Mouse (Mus musculus): ENCODE results near the gene Mpp4.

Gene Mpp4

DNA sequence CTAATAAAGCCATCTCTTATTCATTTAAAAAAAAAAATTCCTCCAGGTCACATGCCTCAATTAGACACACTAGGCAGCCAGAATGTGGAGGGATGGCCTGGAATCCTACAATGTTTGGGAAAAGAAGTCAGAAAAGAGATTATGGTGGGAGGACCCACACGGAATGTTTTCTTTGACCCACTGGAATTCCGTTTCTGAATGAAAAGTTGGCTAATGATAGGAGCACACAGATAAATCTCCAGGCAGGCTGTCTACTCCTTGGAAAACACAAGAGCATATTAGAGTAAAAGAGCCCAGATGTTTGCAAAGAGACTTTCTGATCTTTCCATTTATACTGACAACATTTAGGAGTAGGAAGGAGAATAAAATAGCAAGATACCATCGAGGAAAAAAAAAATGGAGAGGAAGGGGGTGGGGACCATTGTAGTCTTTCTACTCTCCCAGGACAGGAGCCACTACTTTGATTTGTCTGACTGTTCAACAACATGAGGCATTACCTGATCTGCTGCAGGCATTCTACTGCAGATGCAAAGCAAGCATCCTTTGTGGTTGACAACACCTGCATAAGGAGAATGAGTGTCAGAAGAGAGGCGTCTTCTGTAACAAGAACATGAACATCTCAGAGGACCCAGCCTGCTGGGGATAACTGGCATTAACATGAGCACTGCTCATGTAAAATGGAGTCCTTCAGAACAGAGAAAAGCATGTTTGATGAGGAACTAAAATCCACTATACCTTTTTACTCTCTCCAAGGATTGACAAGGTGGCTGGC is 4.7 kb upstream of the Mpp4 start:
- DNase-seq (ENCODE audit: low spot score in 2 of 2): no peak

DNA sequence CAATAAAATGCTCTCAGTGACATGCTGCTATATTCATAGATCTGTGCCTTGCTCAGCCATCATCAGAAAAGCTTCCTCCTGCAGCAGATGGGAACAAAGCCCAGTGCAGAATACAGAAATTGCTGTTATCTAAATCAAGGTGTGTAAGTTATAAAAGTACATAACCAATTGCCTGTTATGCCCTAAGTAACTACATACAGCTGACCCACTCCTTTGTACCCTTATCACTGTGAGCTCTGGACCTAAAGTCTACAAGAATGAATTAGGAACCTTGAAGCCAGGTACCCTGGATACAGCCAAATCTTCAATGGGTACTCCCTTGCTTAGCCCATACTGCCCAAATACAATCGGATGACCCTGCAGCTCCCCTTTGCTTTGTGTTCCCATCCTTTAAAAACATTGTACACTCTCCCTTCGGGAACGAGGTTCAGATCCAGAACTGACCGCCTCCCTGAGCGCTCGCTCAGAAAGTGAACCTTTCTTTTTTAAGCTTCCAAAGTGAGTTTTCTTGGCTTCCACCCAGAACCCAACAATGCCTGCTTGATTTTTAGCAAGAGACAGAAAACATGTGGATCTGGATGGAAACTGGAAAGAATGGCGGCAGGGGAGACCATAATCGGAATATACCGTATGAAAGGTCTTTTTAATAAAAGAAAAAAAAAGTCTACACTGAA is 3.2 kb upstream of the Mpp4 start:
- DNase-seq (ENCODE audit: low spot score in 2 of 2): no peak

DNA sequence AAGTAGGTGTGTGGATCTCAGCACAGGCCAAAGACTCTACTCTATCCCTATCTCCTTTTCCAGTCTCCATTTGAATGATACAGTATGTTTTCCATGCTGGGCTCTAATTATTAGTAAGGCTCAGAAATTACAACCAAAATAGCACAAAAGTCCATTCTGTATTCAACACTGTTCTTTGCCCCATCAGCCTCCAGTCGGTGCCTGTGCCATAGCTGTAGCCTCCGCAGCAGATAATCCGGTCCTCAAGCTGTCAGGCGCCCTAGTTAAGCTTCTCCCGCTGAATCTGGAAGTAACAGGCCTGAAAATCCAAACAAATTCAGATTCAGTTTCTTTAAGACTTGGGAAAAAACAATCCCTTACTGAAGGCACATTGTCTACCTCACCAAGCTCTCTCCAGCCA is 729 bp upstream of the Mpp4 start:
- DNase-seq (ENCODE audit: low spot score in 2 of 2): no peak

DNA sequence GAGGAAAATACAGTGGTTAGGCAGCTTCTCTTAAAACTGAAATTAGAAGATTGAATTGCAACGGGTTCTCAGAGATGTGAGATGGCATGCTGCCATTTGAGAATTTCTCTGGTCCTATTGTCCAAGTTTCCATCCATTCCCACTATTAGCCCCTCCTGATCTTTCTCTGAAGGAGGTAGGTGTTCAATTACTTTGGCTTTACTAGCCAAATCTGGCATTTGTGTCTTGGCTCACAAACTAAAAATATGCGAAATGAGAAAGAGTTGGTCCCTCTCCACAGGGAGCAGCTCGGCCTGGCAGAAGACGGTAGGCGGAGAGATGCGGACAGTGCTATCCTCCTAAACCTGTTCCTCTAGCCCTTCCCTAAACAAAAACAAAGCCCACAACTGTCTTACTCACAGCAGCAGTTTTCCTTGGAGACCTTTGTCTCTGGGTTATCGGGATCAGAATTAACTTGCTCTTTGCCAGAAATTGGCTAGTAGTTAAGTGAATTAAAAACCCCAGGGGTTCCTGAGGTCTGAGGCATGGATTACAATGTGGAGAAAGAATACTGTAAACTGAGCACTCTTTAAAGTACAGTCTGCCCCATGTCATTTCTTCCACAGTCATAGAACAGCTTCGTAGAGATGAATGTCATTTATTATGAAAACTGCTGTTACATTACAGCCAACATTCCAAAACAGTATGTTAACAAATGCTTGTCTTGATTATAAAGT is 722 bp downstream of the Mpp4 start:
- no peak for DNase-seq (ENCODE audit: low spot score in 2 of 2)

DNA sequence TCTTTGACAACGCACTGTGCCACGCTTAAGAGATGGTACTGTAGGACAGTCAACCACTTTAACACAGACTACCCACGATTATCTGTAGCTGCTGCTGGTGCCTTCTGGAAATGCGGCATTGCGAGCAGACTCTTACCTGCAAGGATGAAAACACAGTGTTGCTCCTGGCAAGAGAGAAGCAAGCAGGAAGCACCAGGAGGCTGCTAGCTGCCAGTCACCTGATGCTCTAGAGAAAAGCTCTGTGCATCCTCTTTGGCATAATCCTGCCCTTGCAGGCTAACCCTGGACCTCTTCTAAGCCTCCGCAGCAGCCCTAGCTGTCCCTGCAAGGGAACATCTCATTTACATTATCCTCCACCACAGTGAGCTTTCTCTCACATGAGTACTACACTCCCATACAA is 1.8 kb downstream of the Mpp4 start:
- no peak for DNase-seq (ENCODE audit: low spot score in 2 of 2)

DNA sequence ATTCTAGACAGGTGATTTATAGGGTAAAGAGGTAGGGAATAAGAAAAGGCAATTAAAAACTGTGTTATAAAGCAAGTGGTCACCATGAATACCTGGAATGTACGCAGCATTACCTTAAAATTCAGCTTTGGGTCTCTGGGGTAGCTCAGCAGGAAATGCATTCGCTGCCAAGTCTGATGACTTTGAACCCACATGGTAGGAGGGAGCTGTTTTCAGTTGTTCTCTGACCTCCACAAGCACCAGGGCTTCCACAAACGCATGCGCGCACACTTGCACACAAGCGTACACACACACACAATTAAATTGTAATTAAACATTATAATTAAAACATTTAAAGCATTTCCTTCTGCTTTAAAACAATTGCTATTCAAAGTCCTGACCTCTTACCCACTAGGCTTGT is 2.3 kb downstream of the Mpp4 start:
- DNase-seq (ENCODE audit: low spot score in 2 of 2): no peak

DNA sequence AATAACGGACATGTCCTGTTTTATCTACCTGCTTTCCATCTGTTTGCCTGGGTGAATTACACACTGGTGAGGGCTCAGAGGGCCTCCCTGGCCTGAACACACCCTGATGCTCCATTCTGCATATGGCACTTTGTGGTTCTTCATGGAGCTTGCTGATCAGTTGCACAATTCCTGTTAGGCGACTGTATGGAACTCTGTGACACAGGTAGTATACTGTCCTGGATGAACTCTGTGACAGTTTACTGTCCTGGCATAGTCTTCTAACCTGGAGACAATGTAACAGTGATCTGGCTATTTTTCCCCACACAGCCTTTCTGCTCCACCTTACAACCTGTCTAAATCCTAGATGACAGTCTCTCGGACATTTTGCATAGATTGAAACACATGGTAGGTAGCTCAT is 4.1 kb downstream of the Mpp4 start:
- no peak for DNase-seq (ENCODE audit: low spot score in 2 of 2)

DNA sequence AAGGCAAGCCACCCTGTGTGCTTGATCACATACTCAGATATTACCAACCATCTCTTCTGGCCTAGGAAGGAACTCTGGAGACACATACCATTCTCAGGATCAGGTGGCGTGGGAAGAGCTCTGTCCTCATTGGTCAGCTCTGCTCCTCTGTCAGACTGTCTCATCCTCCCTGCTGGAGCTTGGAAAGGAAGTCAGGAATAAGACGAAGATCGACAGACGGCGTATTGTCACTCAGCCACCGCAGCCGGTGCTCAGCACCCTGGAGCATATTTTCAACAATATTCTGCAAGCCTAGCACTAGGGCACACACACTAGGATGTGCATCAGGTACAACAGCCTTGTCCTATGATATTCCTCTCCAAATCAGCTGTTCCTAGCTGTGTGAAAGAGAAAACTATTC is 4.7 kb downstream of the Mpp4 start:
- no peak for DNase-seq (ENCODE audit: low spot score in 2 of 2)

DNA sequence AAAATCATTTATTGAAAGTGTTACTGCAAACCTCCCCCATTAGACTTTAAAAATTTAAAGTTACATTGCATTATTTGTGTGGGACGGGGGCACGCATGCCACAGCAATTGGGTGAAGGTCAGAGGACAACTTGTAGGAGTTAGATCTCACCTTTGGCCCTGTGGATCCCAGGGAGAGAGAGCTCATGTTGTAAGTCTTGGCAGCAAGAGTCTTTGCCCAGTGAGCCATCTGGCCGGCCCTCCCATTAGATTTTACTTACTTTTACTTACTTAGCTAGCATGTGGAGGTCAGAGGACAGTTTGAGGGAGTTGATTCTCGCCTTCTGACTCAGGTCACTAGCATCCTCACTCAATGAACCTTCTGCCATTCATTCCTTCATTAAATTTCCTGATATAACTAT is 5.3 kb downstream of the Mpp4 start:
- DNase-seq (ENCODE audit: low spot score in 2 of 2): no peak

DNA sequence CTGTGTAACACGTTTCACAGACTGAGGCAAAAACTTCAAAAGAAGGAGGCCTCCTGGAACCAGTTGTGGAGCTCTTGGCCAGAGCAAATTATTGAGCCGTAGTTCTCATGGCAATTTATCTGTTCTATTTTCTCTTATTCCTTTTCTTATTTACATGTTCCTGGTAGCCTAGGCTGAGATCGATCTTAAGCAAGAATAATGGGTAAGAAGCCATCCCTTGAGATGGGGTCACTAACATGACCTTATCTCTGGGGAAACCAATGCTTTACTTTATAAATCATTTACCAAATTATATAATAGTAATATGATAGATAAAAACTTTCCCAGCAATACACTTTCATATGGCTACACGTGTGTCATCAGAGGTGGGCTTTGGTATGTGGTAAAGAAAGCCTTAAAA is 10.8 kb downstream of the Mpp4 start:
- no peak for DNase-seq (ENCODE audit: low spot score in 2 of 2)

DNA sequence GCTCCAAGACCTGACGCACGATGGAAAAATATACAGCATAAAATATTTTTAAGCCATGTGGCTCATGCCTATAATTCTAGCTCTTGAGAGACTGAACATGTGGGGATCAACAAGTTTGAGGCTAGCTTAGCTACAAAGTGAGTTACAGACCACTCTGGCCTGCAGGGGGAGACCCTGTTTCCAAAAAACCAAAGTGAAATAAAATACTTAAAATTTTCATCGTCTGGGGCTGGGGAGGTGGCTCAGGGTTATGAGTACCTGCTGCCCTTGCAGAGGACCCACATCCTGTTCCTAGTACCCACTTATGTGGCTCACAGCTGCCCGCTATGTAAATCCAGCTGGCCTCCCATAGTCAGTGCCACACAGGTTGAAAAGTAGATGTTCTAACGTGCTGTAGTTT is 12.6 kb downstream of the Mpp4 start:
- no peak for DNase-seq (ENCODE audit: low spot score in 2 of 2)

DNA sequence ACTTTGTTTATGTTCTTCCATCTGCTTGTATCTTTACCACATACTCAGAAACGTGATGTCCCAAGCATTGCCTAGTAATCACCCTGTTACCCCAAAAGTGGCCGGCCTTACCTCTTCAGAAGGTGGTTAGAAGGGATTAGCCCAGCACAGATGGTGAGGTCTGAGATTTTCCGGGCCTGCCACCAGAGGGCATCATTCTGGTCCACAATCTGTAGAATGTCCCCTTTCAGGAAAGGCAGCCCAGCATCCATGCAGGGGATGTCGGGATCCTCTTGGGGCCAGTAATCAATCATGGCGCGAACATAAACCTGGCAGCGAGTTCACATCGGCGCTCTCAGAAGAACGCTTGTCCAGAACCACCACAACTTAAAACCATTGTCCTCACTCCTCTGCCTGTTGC is 18.6 kb downstream of the Mpp4 start:
- peak in 1 of 2 experiments; percentile 12 for DNase-seq (ENCODE audit: low spot score in 2 of 2)

DNA sequence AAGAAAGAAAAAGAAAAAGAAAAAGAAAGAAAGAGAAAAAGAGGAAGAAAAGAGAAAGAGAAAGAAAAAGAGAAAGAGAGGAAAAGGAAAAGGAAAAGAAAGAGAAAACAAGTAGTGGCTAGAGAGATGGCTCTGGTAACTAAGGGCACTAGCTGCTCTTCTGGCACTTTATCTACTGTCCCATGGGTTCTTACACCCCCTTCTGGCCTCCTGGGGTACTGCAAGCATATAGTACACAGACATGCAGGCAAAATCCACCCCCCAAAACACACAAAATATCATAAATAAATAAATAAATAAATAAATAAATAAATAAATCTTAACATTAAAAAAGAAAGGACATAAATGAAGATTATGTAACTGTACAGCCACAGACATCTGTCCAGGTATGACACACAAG is 20.4 kb downstream of the Mpp4 start:
- peak; percentile 15 to 29 for DNase-seq (ENCODE audit: low spot score in 2 of 2)

DNA sequence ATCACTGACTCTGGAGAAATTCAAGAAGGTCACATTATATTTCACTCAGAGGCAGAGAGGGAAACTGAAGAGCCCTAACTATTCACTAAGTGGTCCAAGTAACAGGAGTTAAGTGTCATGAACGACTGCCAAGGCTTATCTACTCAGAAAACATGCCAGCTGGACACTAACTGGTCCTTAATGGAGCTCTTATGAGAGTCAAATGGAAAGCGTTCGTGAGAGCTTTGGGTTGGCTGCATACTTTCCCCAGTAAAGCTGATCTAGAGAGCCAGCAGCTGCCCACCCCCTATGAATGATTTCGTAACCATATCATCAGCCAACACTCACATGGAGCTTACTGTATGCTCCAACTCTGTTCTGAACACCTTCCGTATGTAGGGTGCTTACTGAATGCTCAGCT is 28.8 kb downstream of the Mpp4 start:
- DNase-seq (ENCODE audit: low spot score in 2 of 2): no peak

DNA sequence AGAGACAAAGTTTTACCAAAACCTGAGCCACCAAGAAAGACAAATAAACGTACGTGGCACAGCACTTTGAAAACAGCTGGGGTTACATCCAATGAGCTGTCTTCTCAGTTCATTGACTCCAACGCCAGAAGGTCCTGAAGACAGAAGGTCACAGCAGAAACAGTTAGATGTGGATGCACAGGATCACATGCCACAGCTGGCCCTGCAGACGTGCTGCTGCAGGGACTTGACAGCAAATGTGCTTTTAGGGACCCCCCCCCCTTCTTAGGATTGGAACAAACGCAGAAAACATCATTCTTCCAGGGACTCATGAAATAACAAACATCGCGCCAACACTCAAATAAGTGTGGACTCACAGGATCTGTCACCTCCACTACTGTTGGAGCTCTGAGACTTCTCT is 34.3 kb downstream of the Mpp4 start:
- DNase-seq (ENCODE audit: low spot score in 2 of 2): no peak

DNA sequence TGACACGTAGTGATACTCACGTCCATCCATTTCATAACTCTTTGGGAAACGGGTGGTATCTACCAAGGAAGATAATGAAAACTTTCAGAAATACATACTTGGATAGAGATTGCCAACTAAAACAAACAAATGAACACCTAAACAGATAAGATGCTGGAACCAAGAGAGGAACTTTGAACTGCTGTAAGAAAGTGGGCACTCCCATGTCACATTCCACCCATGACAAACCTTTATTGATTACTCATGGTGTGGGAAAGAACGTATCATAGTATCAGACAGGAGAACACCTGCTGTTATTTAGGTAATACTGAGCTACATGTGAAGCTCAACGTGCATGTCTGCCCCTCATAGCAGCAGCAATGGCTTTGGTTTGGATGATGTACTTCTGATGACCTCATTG is 37.6 kb downstream of the Mpp4 start:
- no peak for DNase-seq (ENCODE audit: low spot score in 2 of 2)

DNA sequence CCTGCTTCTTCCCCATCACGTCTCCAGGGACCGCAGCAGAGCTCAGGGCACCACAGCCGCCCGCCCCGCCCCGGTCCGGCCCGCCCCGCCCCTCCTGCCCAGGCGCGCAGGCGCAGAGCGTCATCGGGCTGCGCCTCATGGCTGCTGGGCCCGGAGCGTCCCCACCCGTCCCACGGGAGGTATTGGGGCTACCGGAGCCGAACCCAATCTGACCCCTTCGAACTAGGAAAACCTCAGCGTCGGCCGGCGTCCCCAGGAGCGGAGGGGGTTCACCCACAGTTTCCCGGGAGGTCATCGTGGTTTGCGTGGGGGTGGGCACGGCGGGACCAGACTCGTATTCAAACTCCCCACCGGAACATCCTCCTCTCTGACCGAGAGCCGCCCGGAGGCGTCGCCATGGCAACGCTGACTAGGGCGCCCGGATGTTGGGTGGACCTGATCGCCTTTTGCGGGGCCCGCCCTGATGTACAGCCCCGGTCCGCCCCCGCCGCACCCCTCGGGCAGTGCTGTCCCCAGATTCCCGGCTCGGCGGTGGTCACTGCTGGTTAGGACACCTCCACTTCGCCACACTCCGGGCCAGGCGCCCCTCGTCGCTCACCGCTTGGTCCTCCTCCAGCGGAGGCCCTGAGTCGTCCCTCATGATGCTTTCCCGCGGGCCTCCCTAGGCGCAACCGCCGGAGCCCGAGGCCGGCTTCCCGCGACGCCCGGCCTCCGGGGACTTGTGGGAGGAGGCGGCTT is 43.3 kb downstream of the Mpp4 start, which contains the start of gene Tmem237:
TSS of gene Tmem237 (minus strand) at position 689 of the 738 bp plus-strand sequence.
- DNase-seq (ENCODE audit: low spot score in 2 of 2): peak; percentile 75 to 87

DNA sequence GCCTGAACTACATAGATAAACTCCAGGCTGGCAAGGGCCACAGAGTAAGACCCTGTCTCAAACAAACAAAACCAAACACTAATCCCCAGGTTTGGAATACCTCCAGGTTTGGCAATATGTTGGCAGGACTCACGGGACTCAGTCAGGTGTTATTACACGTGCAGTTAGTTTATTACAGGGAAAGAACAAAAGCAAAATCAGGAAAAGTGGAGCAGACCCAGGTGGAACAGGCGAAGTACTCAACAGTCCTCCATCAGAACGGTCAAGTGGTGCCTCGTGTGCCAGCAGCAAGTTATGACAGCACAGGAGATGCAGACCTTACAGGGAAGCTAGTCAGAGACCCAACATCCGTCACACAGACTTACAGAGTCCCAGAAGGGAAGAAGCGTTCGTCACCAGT is 52.7 kb downstream of the Mpp4 start:
- no peak for DNase-seq (ENCODE audit: low spot score in 2 of 2)

DNA sequence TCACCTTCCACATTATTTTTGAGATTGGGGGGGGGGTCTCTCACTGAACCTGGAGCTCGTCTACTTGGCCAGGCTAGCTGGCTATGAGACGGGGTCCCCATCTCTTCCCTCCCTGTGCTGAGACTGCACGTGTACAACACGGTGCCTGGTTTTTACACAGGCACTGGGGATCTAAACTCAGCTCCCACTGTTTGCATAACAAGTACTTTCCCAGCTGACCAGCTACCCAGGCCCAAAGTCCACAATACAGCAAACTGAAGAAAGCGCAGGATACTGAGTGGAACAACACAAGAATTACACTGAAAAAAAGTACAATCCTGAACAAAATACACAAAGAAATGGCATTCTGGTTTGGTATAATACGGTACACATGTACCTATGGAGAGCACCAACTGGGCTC is 61.1 kb downstream of the Mpp4 start:
- DNase-seq (ENCODE audit: low spot score in 2 of 2): no peak

DNA sequence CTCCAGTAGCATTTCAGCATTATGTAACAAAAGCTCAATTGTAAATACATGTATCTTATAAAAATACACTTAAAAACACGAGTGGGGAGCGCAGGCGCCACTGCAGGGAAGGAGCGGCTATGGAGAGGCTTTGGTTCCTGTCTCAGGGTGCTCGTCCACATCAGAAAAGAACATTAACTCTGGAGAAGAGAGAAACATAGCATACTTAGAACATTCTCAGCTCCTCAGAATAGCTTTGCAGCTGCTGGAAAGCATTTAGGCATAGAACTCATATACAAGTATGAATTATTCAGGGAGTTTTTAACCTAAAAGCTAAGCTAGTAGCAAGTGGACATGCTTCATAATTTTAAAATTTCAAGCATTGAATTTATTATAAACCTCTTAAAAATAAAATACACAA is 62.2 kb downstream of the Mpp4 start:
- DNase-seq (ENCODE audit: low spot score in 2 of 2): no peak

DNA sequence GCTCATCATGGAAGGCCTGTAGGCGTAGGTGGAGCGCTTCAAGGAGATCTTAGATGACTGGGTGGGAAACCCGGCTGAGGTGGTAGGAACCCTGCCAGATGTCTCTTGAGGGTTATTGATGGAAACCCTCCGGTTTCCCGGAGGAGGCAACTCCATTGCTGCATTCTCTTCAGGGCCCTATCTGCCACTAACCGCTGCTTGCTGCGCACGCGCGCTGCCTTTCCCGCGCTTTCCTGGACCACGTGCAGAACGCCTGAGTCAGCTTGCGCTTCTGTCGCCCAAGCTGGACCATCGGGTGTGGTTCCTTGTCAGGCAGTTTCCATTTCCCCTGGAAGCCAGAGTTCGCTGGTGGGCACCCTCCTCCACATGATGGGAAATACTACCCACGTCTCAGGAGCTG is 68.5 kb downstream of the Mpp4 start, which contains the start of gene C2cd6:
TSS of gene C2cd6 (minus strand) at position 196 of the 400 bp plus-strand sequence.
- DNase-seq (ENCODE audit: low spot score in 2 of 2): no peak

Measured in urinary bladder, adult 18-20 months (tissue).